In genomic region chr11:68431699-68432360, GRCm38 (mm10) we compare ENCODE assay signal across 8 mouse cellular contexts. TPM values are rescaled to one million over a fixed set of nuclear protein-coding genes. Genes with fewer than 3 reads are reported as not detected.
DNase-seq lines count a peak whose midpoint lies in the region; ATAC-seq and TF ChIP-seq lines count a peak whose summit lies in the region.

Gene Pik3r5, plus strand, starts transcription at chr11:68432121.

- no peaks in the 10 kb centered on the region for H3K9me3 ChIP-seq in hindbrain, embryonic 16.5 days (ENCODE audit: control insufficient read depth, low read length)
- H3K9me3 ChIP-seq in megakaryocyte, embryonic 14.5 days = 0 out of 2 replicates have a peak, but pooled peaks cover 4% of the 10 kb centered on the region

- H3K4me2 ChIP-seq in hindbrain, embryonic 16.5 days (ENCODE audit: low read length) = peak within 1 kb of the TSS; percentile 69

- H3K27ac ChIP-seq in hindbrain, embryonic 16.5 days (ENCODE audit: low read depth, low read length) = no peak within 1 kb of the TSS
- no peak within 1 kb of the TSS for H3K27ac ChIP-seq in left cerebral cortex, adult 2 months

- H3K36me3 ChIP-seq in hindbrain, embryonic 16.5 days (ENCODE audit: control insufficient read depth, insufficient read depth, low read length) = no peaks in the 10 kb centered on the region
- no peaks in the 10 kb centered on the region for H3K36me3 ChIP-seq in megakaryocyte, embryonic 14.5 days (replicated peaks; ENCODE audit: low read length)

- 11% methylated on average over 35 of the region's 35 CpGs for WGBS in hindbrain, embryonic 16.5 days

- DNase-seq in Muller cell, postnatal 12 days (ENCODE audit: inconsistent ontology term) = peak; percentile 83
- peak; percentile 43 to 67 for DNase-seq in cerebellum, postnatal 25 days
- peak; percentile 64 for DNase-seq in gastrocnemius, adult 18-20 months (ENCODE audit: low spot score)
- DNase-seq in left cerebral cortex, adult 2 months (ENCODE audit: extremely low spot score in 1 of 2, low spot score in 2 of 2) = peak; percentile 58 to 72
- DNase-seq in right cerebral cortex, adult 2 months (ENCODE audit: low spot score in 2 of 2) = peak; percentile 63 to 66
- DNase-seq in urinary bladder, postnatal 10 days (ENCODE audit: low spot score) = peak; percentile 23

- peak within 1 kb of the TSS; percentile 52 for H3K9ac ChIP-seq in hindbrain, embryonic 16.5 days (ENCODE audit: low read depth, low read length)

- peak; percentile 76 for TF ChIP-seq CTCF in left cerebral cortex, adult 2 months (IDR thresholded peaks at IDR 0.05)

- 0 out of 2 replicates have a peak, but pooled peaks cover 3% of the 10 kb centered on the region for H3K27me3 ChIP-seq in hindbrain, embryonic 16.5 days (replicated peaks; ENCODE audit: control insufficient read depth, insufficient read depth, low read length)
- H3K27me3 ChIP-seq in megakaryocyte, embryonic 14.5 days (replicated peaks) = peaks cover 51% of the 10 kb centered on the region

- intact Hi-C loops in left cerebral cortex, adult 2 months (cut with DNase I) = no loop called here

- peaks cover 5% of the 10 kb centered on the region; the same call in 1 of the 2 replicates for H3K4me1 ChIP-seq in hindbrain, embryonic 16.5 days (ENCODE audit: control insufficient read depth, insufficient read depth, low read depth, low read length)
- H3K4me1 ChIP-seq in megakaryocyte, embryonic 14.5 days = peaks cover 18% of the 10 kb centered on the region

- H3K4me3 ChIP-seq in hindbrain, embryonic 16.5 days (ENCODE audit: low read length) = peak within 1 kb of the TSS; percentile 41
- peak within 1 kb of the TSS; percentile 35 for H3K4me3 ChIP-seq in left cerebral cortex, adult 2 months
- H3K4me3 ChIP-seq in megakaryocyte, embryonic 14.5 days (replicated peaks) = peak within 1 kb of the TSS; percentile 91

- ATAC-seq in hindbrain, embryonic 16.5 days = peak; percentile 89

RNA-seq across cellular contexts. Expression of gene Pik3r5, which starts in this region (rescaled TPM):
- under 1 TPM; 0.23 to 0.88 TPM for total RNA-seq in gastrocnemius, adult 18-20 months (2021)
- polyA plus RNA-seq in hindbrain, embryonic 16.5 days (2015; fragmentation: Nextera tagmentation; extraction: Ambion mirVana) = 0.26 and 0.44 TPM in 2 replicates
- 1 to 10 TPM; 2.6 to 2.9 TPM for total RNA-seq in left cerebral cortex, adult 2 months (2021)
- polyA plus RNA-seq in megakaryocyte, embryonic 14.5 days (2012; ENCODE audit: insufficient read depth, low replicate concordance) = 5.8 and 9.5 TPM in 2 replicates

Comparison
In these comparisons a context has a peak if more than half of its experiments do, and no peak if none do; other contexts are left out.
1. Peak in DNase-seq in gastrocnemius, adult 18-20 months; RNA of the gene not detected or under 1 TPM.
2. Peak in ATAC-seq, H3K4me3 ChIP-seq, H3K9ac ChIP-seq and H3K4me2 ChIP-seq in hindbrain, embryonic 16.5 days; RNA of the gene not detected or under 1 TPM.
3. DNase-seq: peak in every context shown above with its lines; median percentile 83 in Muller cell, postnatal 12 days; 65 in left cerebral cortex, adult 2 months; 64 in right cerebral cortex, adult 2 months; 64 in gastrocnemius, adult 18-20 months; 55 in cerebellum, postnatal 25 days; 23 in urinary bladder, postnatal 10 days.
4. H3K4me3 ChIP-seq: peak in every context shown above with its lines; median percentile 91 in megakaryocyte, embryonic 14.5 days; 41 in hindbrain, embryonic 16.5 days; 35 in left cerebral cortex, adult 2 months.